Mouse (Mus musculus) CH12.LX (cell line): Measurements from ENCODE around the gene Msx2. TPM values are rescaled to one million over a fixed set of nuclear protein-coding genes. Genes with fewer than 3 reads are reported as not detected.

Experiments used
- DNase-seq: peaks from one replicate; pipeline ENCODE4 v3.0.0-alpha.2; 2013; ENCODE audit errors: extremely low read depth
- H3K27ac ChIP-seq: 2 replicates; pipeline ENCODE4 v1.5.1; 2012; ENCODE audit warnings: low read depth, mild to moderate bottlenecking, control low read depth, moderate library complexity; ENCODE audit not compliant: insufficient read depth
- H3K27me3 ChIP-seq: replicated peaks from 2 replicates; pipeline ENCODE3; 2012; ENCODE audit warnings: inconsistent platforms
- H3K36me3 ChIP-seq, 2 experiments: replicated peaks in 1 of 2; 2 replicates each; pipeline versions ENCODE3 to v1.6.1; 2012; ENCODE audit warnings: inconsistent platforms in 1 of 2, low read length in 1 of 2, mild to moderate bottlenecking in 1 of 2, mixed read lengths in 1 of 2, moderate library complexity in 1 of 2; ENCODE audit not compliant: control insufficient read depth in 1 of 2, insufficient read depth in 1 of 2
- H3K4me1 ChIP-seq, 2 experiments: 2 replicates each; pipeline ENCODE4 v1.6.1; 2012; ENCODE audit warnings: inconsistent platforms in 1 of 2, moderate library complexity in 1 of 2; ENCODE audit not compliant: insufficient read depth in 2 of 2, control insufficient read depth in 1 of 2
- H3K4me2 ChIP-seq: 2 replicates; pipeline ENCODE4 v1.6.1; 2012; ENCODE audit warnings: low read depth, mild to moderate bottlenecking, control low read depth; ENCODE audit not compliant: poor library complexity, insufficient read depth, severe bottlenecking
- H3K4me3 ChIP-seq, 3 experiments: fragments of 150-350 bp in 1 of 3; sonication (generic) in 1 of 3; replicated peaks in 1 of 3; 2 replicates each; pipeline versions ENCODE3 to v1.5.1; 2011 to 2012; ENCODE audit warnings: low read depth in 2 of 3, low read length in 2 of 3, mild to moderate bottlenecking in 2 of 3, moderate library complexity in 2 of 3, control low read depth in 1 of 3, improper control_type of control experiment in 1 of 3, inconsistent platforms in 1 of 3, mixed read lengths in 1 of 3; ENCODE audit not compliant: poor library complexity in 1 of 3
- H3K79me2 ChIP-seq: replicated peaks from 2 replicates; pipeline ENCODE4 v1.6.1; 2012; ENCODE audit warnings: mild to moderate bottlenecking, moderate library complexity; ENCODE audit not compliant: control insufficient read depth, poor library complexity, insufficient read depth, severe bottlenecking; ENCODE audit errors: extremely low read depth
- H3K9ac ChIP-seq: 2 replicates; pipeline ENCODE4 v1.6.1; 2012; ENCODE audit warnings: low read depth, mild to moderate bottlenecking, control low read depth, moderate library complexity; ENCODE audit not compliant: insufficient read depth
- H3K9me3 ChIP-seq: replicated peaks from 2 replicates; pipeline ENCODE3; 2012; ENCODE audit warnings: low read length, inconsistent platforms, mixed read lengths
- CHD1 ChIP-seq: IDR thresholded peaks from 2 replicates; pipeline ENCODE4 v1.6.1; 2012; ENCODE audit warnings: low read depth, low read length, improper control_type of control experiment, inconsistent platforms
- CHD2 ChIP-seq: IDR thresholded peaks from 2 replicates; pipeline ENCODE4 v1.6.1; 2011; ENCODE audit warnings: low read length, improper control_type of control experiment
- ETS1 ChIP-seq: conservative IDR thresholded peaks from 2 replicates; pipeline ENCODE4 v1.6.1; 2012; ENCODE audit warnings: low read depth, mild to moderate bottlenecking, inconsistent platforms, low read length, improper control_type of control experiment, moderate library complexity
- MAFK ChIP-seq: IDR thresholded peaks from 2 replicates; pipeline ENCODE4 v1.6.1; 2011; ENCODE audit warnings: low read length, improper control_type of control experiment; ENCODE audit not compliant: insufficient replicate concordance
- MAX ChIP-seq: IDR thresholded peaks from 2 replicates; pipeline ENCODE4 v1.6.1; 2011; ENCODE audit warnings: low read length, improper control_type of control experiment
- MXI1 ChIP-seq: IDR thresholded peaks from 2 replicates; pipeline ENCODE4 v1.6.1; 2011; ENCODE audit warnings: mild to moderate bottlenecking, low read depth, low read length, improper control_type of control experiment
- MYC ChIP-seq: IDR thresholded peaks from 2 replicates; pipeline ENCODE4 v1.6.1; 2011; ENCODE audit warnings: low read depth, mild to moderate bottlenecking, improper control_type of control experiment, low read length
- POLR2A ChIP-seq: IDR thresholded peaks from 2 replicates; pipeline ENCODE4 v1.6.1; 2011; ENCODE audit warnings: low read depth, mild to moderate bottlenecking, improper control_type of control experiment, low read length
- POLR2AphosphoS2 ChIP-seq: IDR thresholded peaks from 2 replicates; pipeline ENCODE4 v1.6.1; 2011; ENCODE audit warnings: low read depth, low read length, improper control_type of control experiment
- RAD21 ChIP-seq: IDR thresholded peaks from 2 replicates; pipeline ENCODE4 v1.6.1; 2011; ENCODE audit warnings: low read depth, mild to moderate bottlenecking, low read length, improper control_type of control experiment, moderate library complexity
- RCOR1 ChIP-seq: conservative IDR thresholded peaks from 2 replicates; pipeline ENCODE4 v1.6.1; 2012; ENCODE audit warnings: low read depth, mild to moderate bottlenecking, inconsistent platforms, low read length, improper control_type of control experiment
- SIN3A ChIP-seq: IDR thresholded peaks from 2 replicates; pipeline ENCODE4 v1.6.1; 2012; ENCODE audit warnings: low read length, improper control_type of control experiment, inconsistent platforms
- SMC3 ChIP-seq: IDR thresholded peaks from 2 replicates; pipeline ENCODE4 v1.6.1; 2011; ENCODE audit warnings: low read depth, low read length, improper control_type of control experiment
- TBP ChIP-seq: conservative IDR thresholded peaks from 2 replicates; pipeline ENCODE4 v1.6.1; 2011; ENCODE audit warnings: low read depth, low read length, improper control_type of control experiment
- TCF12 ChIP-seq: IDR thresholded peaks from 2 replicates; pipeline ENCODE4 v1.6.1; 2014; ENCODE audit warnings: low read depth, mild to moderate bottlenecking, inconsistent platforms, low read length, improper control_type of control experiment
- UBTF ChIP-seq: IDR thresholded peaks from 2 replicates; pipeline ENCODE4 v1.6.1; 2012; ENCODE audit warnings: low read depth, mild to moderate bottlenecking, inconsistent platforms, low read length, improper control_type of control experiment, moderate library complexity
- USF2 ChIP-seq: conservative IDR thresholded peaks from 2 replicates; pipeline ENCODE4 v1.6.1; 2011; ENCODE audit warnings: low read depth, low read length, improper control_type of control experiment
- ZC3H11A ChIP-seq: IDR thresholded peaks from 2 replicates; pipeline ENCODE4 v1.6.1; 2012; ENCODE audit warnings: low read depth, mild to moderate bottlenecking, inconsistent platforms, low read length, improper control_type of control experiment
- ZKSCAN1 ChIP-seq: IDR thresholded peaks from 2 replicates; pipeline ENCODE4 v1.6.1; 2012; ENCODE audit warnings: low read depth, inconsistent platforms, low read length, improper control_type of control experiment, borderline replicate concordance
- ZMIZ1 ChIP-seq: IDR thresholded peaks from 2 replicates; pipeline ENCODE4 v1.6.1; 2012; ENCODE audit warnings: low read depth, mild to moderate bottlenecking, inconsistent platforms, low read length, improper control_type of control experiment
- dilution Hi-C: fragments of 300-500 bp; cut with MboI; formaldehyde crosslinking; loops from 2 replicates; pipeline ENCODE4 v1.14.3; 2020; ENCODE audit warnings: low sequenced_read_pairs; ENCODE audit not compliant: extremely low pct_unique_long_range_greater_than_20kb, extremely low pct_ligation_motif_present
- in situ Hi-C: fragments of 300-500 bp; cut with MboI; formaldehyde crosslinking; loops from 3 replicates; pipeline ENCODE4 v1.14.3; 2019; ENCODE audit warnings: low sequenced_read_pairs, low pct_ligation_motif_present, low pct_unique_long_range_greater_than_20kb, mixed read lengths
- polyA plus RNA-seq: library from polyadenylated mRNA; unstranded; fragments of >175 nt; gene quantifications from 2 replicates; pipeline ENCODE4 v1.2.1, GENCODE M21; 2012; ENCODE audit warnings: low read depth; ENCODE audit not compliant: insufficient read length
- total RNA-seq, 2 experiments: library from RNA; depleted of rRNA; stranded (reverse); fragments of 300-350 nt in 1 of 2; fragments of >200 nt in 1 of 2; gene quantifications; 2 replicates each; pipeline ENCODE4 v1.2.3; 2012 to 2014

Gene Msx2
- total and polyA plus RNA-seq, 3 experiments: not detected

DNA sequence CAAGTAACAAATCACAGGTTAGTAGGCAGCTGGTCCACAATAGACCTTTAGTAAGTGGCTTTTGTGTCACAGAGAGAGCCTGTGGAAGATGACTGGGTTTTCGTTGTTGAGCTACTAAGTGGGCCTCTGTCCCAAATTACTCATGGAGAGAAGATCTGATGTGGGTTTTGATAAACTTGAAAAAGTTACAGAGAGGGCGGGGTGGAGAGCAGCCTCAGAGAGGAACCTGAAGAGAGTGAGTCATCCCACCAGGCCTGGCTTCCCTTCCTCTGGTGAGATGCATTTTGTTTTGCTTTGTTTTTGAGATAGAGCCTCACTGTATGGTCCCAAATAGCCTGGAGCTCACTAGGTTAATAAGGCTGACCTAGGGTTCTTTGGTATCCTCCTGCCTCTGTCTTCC, 38.5 kb upstream of the Msx2 start:
- dilution Hi-C loops (no loop called here), in situ Hi-C loops (no loop called here)
- no peak overlapping the region for H3K9ac ChIP-seq
- peaks cover 3 to 5% of the 10 kb centered on the region in 2 experiments; a peak in 3 of 4 replicates for H3K4me1 ChIP-seq
- no peaks in the 10 kb centered on the region for H3K79me2 ChIP-seq
- peaks cover 3% of the 10 kb centered on the region for H3K9me3 ChIP-seq
- no peaks in the 10 kb centered on the region for H3K27me3 ChIP-seq
- DNase-seq: no peak
- no peak overlapping the region for H3K4me2 ChIP-seq
- TF ChIP-seq UBTF (no peak), ETS1 (no peak), CHD2 (no peak), POLR2AphosphoS2 (no peak), USF2 (no peak), CHD1 (no peak), POLR2A (no peak), TCF12 (no peak), RAD21 (no peak), ZMIZ1 (no peak), TBP (no peak), MAFK (no peak), ZKSCAN1 (no peak), MYC (no peak), ZC3H11A (no peak)
- no peak overlapping the region for H3K4me3 ChIP-seq
- no peak overlapping the region for H3K27ac ChIP-seq
- no peaks in the 10 kb centered on the region for H3K36me3 ChIP-seq

GRCm38 (mm10) chr13:53502406-53502805, 29.5 kb upstream of the Msx2 start:
- no peak for DNase-seq

More at GRCm38 (mm10) chr13:53502406-53502805, 29.5 kb upstream of the Msx2 start:
- Histone ChIP-seq H3K4me2 (no peak overlapping the region), H3K79me2 (no peaks in the 10 kb centered on the region), H3K27ac (no peak overlapping the region), H3K36me3 (no peaks in the 10 kb centered on the region), H3K27me3 (peaks cover 32% of the 10 kb centered on the region), H3K9me3 (no peaks in the 10 kb centered on the region)
- dilution Hi-C loops: no loop called here
- TF ChIP-seq RAD21 (no peak), MAX (no peak), SIN3A (no peak), MXI1 (no peak), ZC3H11A (no peak), RCOR1 (no peak), POLR2AphosphoS2 (no peak), SMC3 (no peak)
- TF ChIP-seq, all 38 proteins: peak for 0
- H3K4me1 ChIP-seq: no peaks in the 10 kb centered on the region
- in situ Hi-C loops: no loop called here
- H3K4me3 ChIP-seq: no peak overlapping the region
- H3K9ac ChIP-seq: no peak overlapping the region
